Mouse (Mus musculus) forebrain, embryonic 16.5 days (tissue): ENCODE measurements at regions not wholly inside any gene's neighbourhood (a gene's known extent, or its start where the extent isn't known, plus 50 kb on each side); places are given as distances from the start of the nearest gene placed in this dataset.

Experiments
- ATAC-seq: fragments of 200-750 bp; cut with Nextera tagmentation; 2 replicates; pipeline ENCODE4 v1.8.0; 2017; ENCODE audit warnings: mild to moderate bottlenecking, moderate library complexity
- H3K27ac ChIP-seq: fragments of 300-500 bp; sonication (generic); 2 replicates; pipeline ENCODE4 v1.5.1; 2014; ENCODE audit warnings: low read length, control low read depth
- H3K27me3 ChIP-seq: fragments of 300-500 bp; sonication (generic); replicated peaks from 2 replicates; pipeline ENCODE4 v1.6.1; 2014; ENCODE audit warnings: low read length; ENCODE audit not compliant: control insufficient read depth, insufficient read depth
- H3K36me3 ChIP-seq: fragments of 300-500 bp; sonication (generic); 2 replicates; pipeline ENCODE4 v1.6.1; 2014; ENCODE audit not compliant: control insufficient read depth, insufficient read depth
- H3K4me1 ChIP-seq: fragments of 300-500 bp; sonication (generic); replicated peaks from 2 replicates; pipeline ENCODE4 v1.6.1; 2014; ENCODE audit warnings: low read length; ENCODE audit not compliant: control insufficient read depth, insufficient read depth
- H3K4me2 ChIP-seq: fragments of 300-500 bp; sonication (generic); 2 replicates; pipeline ENCODE4 v1.6.1; 2014; ENCODE audit warnings: mild to moderate bottlenecking, low read length, control low read depth
- H3K4me3 ChIP-seq: fragments of 300-500 bp; sonication (generic); replicated peaks from 2 replicates; pipeline ENCODE4 v1.5.1; 2014; ENCODE audit warnings: mild to moderate bottlenecking, low read length, control low read depth
- H3K9ac ChIP-seq: fragments of 300-500 bp; sonication (generic); replicated peaks from 2 replicates; pipeline ENCODE4 v1.6.1; 2014; ENCODE audit warnings: low read depth, low read length, control low read depth
- H3K9me3 ChIP-seq: fragments of 300-500 bp; sonication (generic); 2 replicates; pipeline ENCODE4 v1.6.1; 2016; ENCODE audit warnings: low read length; ENCODE audit not compliant: control insufficient read depth
- WGBS: fragments of 180-500 bp; shearing (Covaris S2); extraction: QIAGEN DNeasy Blood & Tissue Kit; methylation state at CpG from one replicate; pipeline ENCODE4 v1.1.7; 2014; 5-methylcytosine and 5-hydroxymethylcytosine counted together

DNA sequence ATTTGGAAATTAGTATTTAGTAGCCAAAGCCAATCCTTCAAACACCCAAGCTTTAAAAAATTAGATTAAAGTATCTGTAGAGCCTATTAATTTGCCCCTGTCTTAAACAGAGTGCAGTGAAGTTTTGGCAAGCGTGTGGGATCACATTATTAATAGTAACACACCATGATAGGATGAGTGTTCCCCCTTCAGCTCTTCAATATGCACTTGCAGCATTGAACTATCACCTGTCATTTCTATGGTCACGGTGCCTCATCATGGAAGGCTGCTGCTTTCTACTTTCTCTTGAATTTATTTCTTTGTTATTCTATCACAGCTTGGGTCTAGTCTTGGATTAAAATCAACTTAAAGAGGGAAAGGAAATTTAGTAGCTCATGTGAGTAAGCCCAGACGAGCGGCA lies 196.4 kb downstream of the Pmp22 start:
- no peak overlapping the region for H3K27ac ChIP-seq
- H3K4me1 ChIP-seq, result no peaks in the 10 kb centered on the region
- no peaks in the 10 kb centered on the region for H3K9me3 ChIP-seq
- H3K4me2 ChIP-seq, result no peak overlapping the region
- WGBS, result 93% methylated on average over 4 of the region's 4 CpGs
- no peaks in the 10 kb centered on the region for H3K27me3 ChIP-seq
- H3K4me3 ChIP-seq, result no peak overlapping the region
- no peak overlapping the region for H3K9ac ChIP-seq
- no peaks in the 10 kb centered on the region for H3K36me3 ChIP-seq
- no peak for ATAC-seq

DNA sequence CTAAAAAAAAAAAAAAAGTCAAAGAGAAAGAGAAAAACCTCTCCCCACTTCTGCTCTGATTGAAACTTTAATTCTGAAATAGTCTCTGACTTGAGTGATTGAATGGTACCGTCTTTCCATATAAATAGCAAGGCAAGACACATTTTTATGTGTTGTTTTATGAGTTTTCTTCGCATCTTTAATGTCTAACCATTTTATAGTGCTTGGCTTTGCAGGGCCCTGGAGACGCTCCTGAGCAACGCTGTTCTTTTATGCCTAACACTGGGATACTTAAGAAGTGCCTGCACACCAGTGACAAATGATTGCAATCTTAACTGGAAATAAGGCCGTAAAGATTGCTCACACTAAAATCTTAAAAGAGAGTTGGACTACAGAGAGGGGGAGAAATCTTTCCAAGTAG lies 198.1 kb downstream of the Pmp22 start:
- Histone ChIP-seq H3K27me3 (no peaks in the 10 kb centered on the region), H3K4me3 (no peak overlapping the region), H3K4me2 (no peak overlapping the region), H3K27ac (no peak overlapping the region), H3K36me3 (no peaks in the 10 kb centered on the region), H3K4me1 (no peaks in the 10 kb centered on the region), H3K9me3 (no peaks in the 10 kb centered on the region), H3K9ac (no peak overlapping the region)
- no peak for ATAC-seq
- 57% methylated on average over 5 of the region's 5 CpGs for WGBS

DNA sequence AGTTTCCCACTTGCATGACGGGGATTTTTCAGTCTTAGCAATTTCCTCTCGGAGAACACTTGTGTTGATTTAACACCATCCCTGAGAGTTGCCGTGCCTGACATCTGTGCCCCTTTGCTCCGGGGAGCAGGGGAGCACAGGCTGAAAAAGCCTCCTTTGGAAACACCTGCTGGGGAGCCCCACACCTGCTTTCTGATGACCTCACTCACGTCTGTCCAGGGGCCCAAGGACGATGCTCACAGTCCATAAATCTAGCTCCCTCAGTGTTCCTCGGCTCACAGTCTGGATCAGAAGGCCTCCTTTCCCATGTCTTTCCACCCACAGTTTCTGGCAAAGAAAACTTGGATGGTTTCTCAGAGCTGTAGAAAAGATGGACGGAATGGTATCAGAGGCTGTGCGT lies 208.7 kb downstream of the Pmp22 start:
- Histone ChIP-seq H3K4me3 (no peak overlapping the region), H3K9ac (no peak overlapping the region)
- ATAC-seq, result no peak

DNA sequence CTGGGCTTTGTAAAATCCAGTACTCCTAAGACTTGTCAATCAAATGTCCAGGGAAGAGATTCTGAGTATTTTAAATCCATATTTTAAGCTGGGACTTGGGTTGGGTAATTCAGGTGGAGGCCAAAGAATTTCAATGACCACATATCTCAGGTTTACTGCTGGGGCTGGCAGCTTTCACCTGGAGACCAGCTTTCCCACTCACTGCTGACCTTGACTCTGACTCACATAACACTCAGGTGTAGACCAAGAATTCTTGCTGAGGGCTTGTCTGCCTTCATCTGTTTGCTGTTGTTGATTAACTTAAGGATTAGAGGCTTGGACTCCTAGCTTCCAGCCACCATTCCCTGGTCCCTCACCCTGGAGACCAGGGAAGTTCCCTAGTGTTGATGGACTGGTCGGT lies 209.5 kb downstream of the Pmp22 start:
- Histone ChIP-seq H3K4me1 (no peaks in the 10 kb centered on the region), H3K27ac (no peak overlapping the region), H3K27me3 (no peaks in the 10 kb centered on the region), H3K9ac (no peak overlapping the region), H3K4me2 (no peak overlapping the region), H3K36me3 (no peaks in the 10 kb centered on the region), H3K9me3 (no peaks in the 10 kb centered on the region), H3K4me3 (no peak overlapping the region)
- ATAC-seq, result no peak
- 96% methylated on average over 1 of the region's 1 CpGs for whole genome bisulfite sequencing

More for the DNA sequence above, 208.7 kb downstream of the Pmp22 start:
- WGBS, result 74% methylated on average over 9 of the region's 9 CpGs
- Histone ChIP-seq H3K9me3 (no peaks in the 10 kb centered on the region), H3K36me3 (no peaks in the 10 kb centered on the region), H3K27me3 (no peaks in the 10 kb centered on the region), H3K4me2 (no peak overlapping the region), H3K27ac (no peak overlapping the region), H3K4me1 (no peaks in the 10 kb centered on the region)

DNA sequence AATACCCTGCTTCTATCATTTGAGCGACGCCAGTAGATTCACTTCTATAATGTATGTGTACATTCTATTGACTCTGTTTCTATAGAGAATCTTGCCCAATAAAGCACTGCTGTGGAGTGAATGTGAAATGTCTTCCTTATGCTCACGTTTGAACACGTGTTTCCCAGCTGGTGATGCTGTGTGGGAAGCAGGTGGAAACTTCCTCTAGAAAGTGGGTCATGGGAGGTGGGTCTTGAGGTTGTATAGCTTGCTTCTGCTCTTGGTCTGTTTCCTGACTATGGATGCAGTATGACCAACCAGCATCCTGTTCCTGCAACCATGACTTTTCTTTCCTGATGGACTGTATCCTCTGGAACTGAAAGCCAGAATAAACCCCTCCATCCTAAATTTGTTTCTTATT lies 216.9 kb downstream of the Pmp22 start:
- no peak for ATAC-seq
- Histone ChIP-seq H3K4me1 (peaks cover 3% of the 10 kb centered on the region), H3K36me3 (no peaks in the 10 kb centered on the region)

DNA sequence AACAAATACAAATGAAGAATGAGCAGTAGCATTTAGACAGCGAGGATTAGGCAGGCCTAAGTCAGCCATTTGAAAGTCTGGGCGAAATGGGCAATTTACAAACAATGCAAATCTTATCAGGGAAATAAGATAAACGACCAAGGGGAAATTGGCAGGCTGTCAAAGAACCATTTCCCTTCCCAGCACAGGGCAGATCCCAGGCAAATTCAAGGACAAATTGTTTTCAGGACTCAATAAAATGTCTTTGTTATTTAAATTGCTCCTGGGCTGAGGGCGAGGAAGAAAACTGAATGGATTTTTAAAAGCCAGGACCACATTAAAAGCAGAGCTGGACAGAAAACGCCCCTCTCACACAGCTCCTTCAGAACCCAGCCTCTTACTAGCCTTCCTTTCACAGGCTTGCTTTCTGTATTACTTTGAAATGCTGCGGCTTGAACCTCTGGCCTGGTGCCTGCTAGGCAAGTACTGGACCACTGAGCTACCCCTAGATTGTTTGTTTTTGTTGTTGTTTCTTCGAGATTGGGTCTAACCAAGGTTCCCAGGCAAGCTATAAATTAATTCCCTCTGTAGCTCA lies 221.4 kb downstream of the Pmp22 start:
- WGBS, result 4% methylated on average over 7 of the region's 7 CpGs
- Histone ChIP-seq H3K9me3 (no peaks in the 10 kb centered on the region), H3K4me1 (peaks cover 3% of the 10 kb centered on the region), H3K27ac (no peak overlapping the region), H3K4me2 (no peak overlapping the region), H3K4me3 (no peak overlapping the region), H3K9ac (no peak overlapping the region), H3K27me3 (no peaks in the 10 kb centered on the region), H3K36me3 (no peaks in the 10 kb centered on the region)
- ATAC-seq, result peak; percentile 80

More for the DNA sequence above, 216.9 kb downstream of the Pmp22 start:
- Histone ChIP-seq H3K4me3 (no peak overlapping the region), H3K27ac (no peak overlapping the region), H3K4me2 (no peak overlapping the region), H3K27me3 (no peaks in the 10 kb centered on the region), H3K9ac (no peak overlapping the region), H3K9me3 (no peaks in the 10 kb centered on the region)
- WGBS, result 82% methylated on average over 4 of the region's 4 CpGs

DNA sequence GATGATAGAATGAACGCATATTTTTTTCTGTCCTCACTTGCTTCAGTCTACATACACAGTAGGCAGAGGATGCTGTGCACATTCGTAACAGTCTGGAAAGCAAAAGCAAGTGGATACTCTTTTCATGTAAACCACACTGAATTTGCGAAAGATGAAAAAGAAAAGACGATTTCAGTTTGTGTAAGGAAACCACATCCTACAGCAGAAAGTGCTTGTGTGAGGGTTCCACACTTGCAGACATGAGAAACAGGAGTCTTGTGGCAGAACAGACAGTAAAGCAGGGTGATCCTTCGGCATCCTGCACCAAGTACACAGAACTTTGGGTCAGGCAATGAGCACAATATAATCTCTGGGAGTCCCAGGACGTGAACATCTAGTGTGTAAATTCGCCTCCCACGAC lies 223.2 kb downstream of the Pmp22 start:
- no peaks in the 10 kb centered on the region for H3K27me3 ChIP-seq
- no peak for ATAC-seq
- H3K4me1 ChIP-seq, result peaks cover 3% of the 10 kb centered on the region
- H3K4me3 ChIP-seq, result no peak overlapping the region
- no peaks in the 10 kb centered on the region for H3K9me3 ChIP-seq
- H3K4me2 ChIP-seq, result no peak overlapping the region
- no peak overlapping the region for H3K9ac ChIP-seq
- WGBS, result 90% methylated on average over 8 of the region's 8 CpGs
- H3K27ac ChIP-seq, result no peak overlapping the region
- H3K36me3 ChIP-seq, result no peaks in the 10 kb centered on the region

DNA sequence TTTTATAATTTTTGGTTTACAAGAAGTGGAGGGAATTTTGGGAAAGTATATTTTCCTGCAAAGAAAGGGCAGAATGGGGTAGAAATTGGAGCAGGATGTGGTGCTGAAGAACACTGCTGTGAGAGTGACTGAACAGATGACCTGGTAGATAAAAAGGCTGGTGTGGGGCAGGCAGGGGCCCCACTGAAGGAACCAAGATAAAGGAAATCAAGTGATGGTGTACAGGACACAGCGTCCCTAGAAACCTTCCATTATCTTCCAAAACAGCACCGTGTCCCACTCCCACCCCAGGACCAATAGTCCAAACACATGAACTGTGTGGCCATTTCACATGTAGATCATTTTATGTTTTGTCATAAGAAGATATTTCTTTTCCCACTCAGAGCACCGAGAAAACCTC lies 224.2 kb downstream of the Pmp22 start:
- 96% methylated on average over 3 of the region's 3 CpGs for WGBS
- Histone ChIP-seq H3K4me2 (no peak overlapping the region), H3K9me3 (no peaks in the 10 kb centered on the region), H3K4me3 (no peak overlapping the region), H3K27ac (no peak overlapping the region), H3K4me1 (peaks cover 5% of the 10 kb centered on the region), H3K36me3 (no peaks in the 10 kb centered on the region), H3K9ac (no peak overlapping the region), H3K27me3 (no peaks in the 10 kb centered on the region)
- no peak for ATAC-seq

DNA sequence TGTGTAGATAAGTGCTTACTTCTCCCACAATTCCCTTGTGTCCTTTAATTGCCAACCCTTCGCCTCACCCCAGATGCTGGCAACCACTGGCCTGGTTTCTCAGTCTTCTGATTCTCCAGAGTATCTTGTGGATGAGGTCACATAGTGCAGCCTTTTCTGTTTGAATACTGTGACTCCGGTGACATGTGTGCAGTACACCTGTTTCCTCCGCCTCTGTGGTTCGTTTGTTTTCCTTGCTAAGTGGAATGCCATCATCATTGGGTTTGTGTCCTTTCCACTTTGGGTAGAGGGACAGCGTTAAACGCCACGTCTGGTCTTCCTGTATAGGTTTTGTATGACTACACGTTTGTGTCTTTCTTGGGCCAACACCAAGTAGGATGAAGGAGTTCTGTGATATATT lies 224.9 kb downstream of the Pmp22 start:
- H3K4me2 ChIP-seq, result no peak overlapping the region
- no peak overlapping the region for H3K9ac ChIP-seq
- H3K9me3 ChIP-seq, result no peaks in the 10 kb centered on the region
- H3K4me3 ChIP-seq, result no peak overlapping the region
- H3K27me3 ChIP-seq, result no peaks in the 10 kb centered on the region
- 93% methylated on average over 8 of the region's 8 CpGs for WGBS
- H3K27ac ChIP-seq, result no peak overlapping the region
- H3K4me1 ChIP-seq, result peaks cover 5% of the 10 kb centered on the region
- no peak for ATAC-seq
- H3K36me3 ChIP-seq, result no peaks in the 10 kb centered on the region

DNA sequence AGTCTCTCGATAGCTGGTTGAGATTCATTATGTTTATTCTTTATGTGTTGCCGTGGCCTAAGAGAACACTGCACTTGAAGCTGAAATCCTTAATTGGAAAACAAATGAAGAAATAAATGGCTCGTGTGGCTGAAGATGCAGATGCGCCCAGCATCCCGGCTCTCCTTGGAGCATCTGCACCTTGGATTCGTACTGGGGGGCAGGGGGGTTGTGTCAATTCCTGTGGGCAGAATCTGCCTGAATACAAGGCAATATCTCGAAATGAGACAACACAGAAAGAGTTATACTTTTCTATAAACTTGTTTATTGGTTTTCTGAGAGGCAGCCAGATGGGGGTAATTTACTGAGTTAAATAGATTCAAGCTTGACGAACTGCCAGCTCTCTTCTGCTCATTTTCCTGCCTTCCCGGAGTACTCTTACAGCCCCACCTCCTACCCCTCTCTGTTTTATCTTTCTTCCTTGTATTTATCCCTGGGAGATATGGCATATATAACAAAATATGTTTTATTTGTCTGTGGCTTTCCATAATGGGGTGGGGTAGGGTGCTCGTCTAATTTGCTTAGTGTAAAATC lies 229.1 kb downstream of the Pmp22 start:
- no peak for ATAC-seq
- WGBS, result 40% methylated on average over 10 of the region's 10 CpGs
- no peak overlapping the region for H3K27ac ChIP-seq

More for the DNA sequence above, 229.1 kb downstream of the Pmp22 start:
- no peaks in the 10 kb centered on the region for H3K9me3 ChIP-seq
- H3K4me2 ChIP-seq, result no peak overlapping the region
- H3K4me1 ChIP-seq, result peaks cover 3% of the 10 kb centered on the region; the same call in 1 of the 2 replicates
- no peak overlapping the region for H3K4me3 ChIP-seq
- no peak overlapping the region for H3K9ac ChIP-seq
- no peaks in the 10 kb centered on the region for H3K27me3 ChIP-seq
- no peaks in the 10 kb centered on the region for H3K36me3 ChIP-seq
